Mouse (Mus musculus) adrenal gland, adult 18-20 months (tissue): ENCODE data around the gene Fn3k. TPM values are rescaled to one million over a fixed set of nuclear protein-coding genes. Genes with fewer than 3 reads are reported as not detected.

Experiments
- DNase-seq, 2 experiments: peaks; one replicate each; pipeline ENCODE4 v3.0.0; 2021 to 2022; ENCODE audit warnings: low spot score in 2 of 2
- microRNA-seq, 2 experiments: library from miRNA; unstranded; fragments of <30 nt; microRNA quantifications; one replicate each; pipeline ENCODE4 v1.2.0; 2021; ENCODE audit warnings: borderline number of aligned reads in 2 of 2
- total RNA-seq, 2 experiments: library from RNA; stranded (reverse); gene quantifications; 1 replicate in 1 of 2; 2 replicates in 1 of 2; pipeline ENCODE4 v1.2.3; 2021

Fn3k gene
- total RNA-seq, 2 experiments from 2014 or later = 9.5 to 15.8 TPM

DNA sequence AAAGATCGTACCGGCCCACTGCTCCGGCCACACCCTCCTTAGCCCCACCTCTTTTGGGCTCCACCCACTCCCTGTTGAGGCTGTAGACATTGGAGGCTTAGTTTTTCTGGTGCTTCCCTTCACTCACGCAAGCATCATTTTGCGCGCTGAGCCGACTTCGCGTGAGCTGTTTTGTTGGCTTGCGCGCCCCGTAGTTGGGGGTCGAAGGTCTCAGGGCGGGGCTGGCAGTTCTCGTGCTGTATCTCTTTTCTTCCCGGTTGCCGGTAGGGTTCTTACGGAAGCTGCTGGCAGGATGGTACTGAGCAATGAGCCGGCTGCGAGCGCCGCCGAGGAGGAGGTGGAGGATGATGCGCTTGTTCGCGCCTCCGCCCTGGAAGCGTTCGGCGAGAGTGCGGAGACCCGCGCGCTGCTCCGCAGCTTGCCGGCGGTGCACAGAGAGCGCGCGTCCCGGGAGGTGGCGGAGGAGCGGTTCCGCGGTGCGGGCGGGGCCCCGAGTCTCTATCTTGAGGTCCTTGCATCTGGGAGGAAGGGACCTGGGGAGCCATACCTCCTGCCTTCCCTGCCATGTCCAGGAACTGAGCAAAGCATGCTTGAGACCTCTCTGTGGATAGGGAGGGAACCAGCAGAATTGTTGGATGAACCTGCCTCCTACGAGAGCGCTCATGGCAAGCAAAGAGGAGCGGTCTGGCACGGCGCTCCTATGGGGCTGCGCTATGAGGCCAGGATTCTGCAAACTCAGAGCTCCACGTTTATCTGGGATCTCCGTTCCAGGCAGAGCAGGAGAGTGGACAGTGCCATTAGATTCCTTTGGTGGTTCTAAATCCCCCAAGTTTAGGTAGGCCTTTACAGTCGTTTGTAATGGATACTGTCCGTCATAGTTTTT is 17.3 kb downstream of the Fn3k start, which contains the start of gene Tbcd:
Tbcd (plus strand) TSS at position 197 of the 883 bp plus-strand sequence.
- peak; percentile 97 to 98 for DNase-seq

DNA sequence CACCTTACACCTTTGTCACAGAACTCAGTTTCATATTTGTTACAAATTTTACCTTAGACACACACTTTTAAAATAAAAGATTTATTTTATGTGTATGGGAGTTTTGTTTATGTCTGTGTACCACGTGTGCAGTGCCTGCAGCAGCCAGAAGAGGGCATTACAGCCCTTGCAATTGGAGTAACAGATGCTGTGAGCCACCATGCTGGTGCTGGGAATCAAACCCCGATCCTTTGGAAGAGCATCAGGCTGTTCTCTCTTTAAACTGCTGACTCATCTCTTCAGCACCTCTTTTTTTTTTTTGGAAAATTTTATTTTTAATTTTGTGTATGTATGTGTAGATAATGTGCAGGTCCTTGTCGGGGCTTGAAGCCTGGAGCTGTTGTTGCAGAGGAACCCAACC is 23.2 kb downstream of the Fn3k start:
- no peak for DNase-seq

GRCm38 (mm10) chr11:121467408-121467807 is 32.7 kb downstream of the Fn3k start:
- no peak for DNase-seq

GRCm38 (mm10) chr11:121474831-121475230 is 40.1 kb downstream of the Fn3k start:
- no peak for DNase-seq

DNA sequence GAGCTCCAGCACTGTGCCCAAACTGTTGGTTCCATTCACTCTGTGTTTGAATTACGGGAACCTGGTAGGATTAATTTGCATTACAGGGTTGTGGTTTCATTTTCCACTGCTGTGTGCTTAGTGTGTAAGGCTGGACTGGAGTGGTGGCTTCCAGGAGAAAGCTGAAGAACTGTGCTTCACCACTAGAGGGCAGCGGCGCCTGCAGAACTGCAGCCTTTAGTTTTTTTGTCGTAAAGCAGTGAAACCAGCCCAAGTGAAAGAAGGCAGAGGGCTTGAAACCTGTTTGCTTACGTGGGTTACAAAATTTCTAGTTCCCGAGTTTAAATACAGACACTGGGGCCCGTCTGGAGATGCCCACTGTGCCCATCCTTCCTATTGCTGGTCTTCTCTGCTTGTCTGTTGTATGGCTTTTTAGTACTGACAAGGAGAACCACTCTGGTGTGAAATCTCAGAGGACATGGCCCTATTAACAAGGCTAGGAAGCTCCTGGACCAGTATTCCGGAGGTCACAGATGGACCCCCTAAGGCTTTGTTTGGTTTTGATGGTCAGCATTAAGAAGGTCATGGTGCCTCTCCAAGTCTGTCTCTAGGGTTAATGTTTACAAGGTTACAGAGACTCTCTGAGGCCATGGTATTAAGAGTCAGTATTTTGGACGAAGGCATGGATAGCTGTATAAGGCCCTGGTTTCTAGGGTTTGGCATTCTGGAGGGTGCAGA is 41.1 kb downstream of the Fn3k start:
- peak; percentile 71 to 77 for DNase-seq

GRCm38 (mm10) chr11:121479476-121480203 is 44.9 kb downstream of the Fn3k start:
- no peak for DNase-seq

- no peak for DNase-seq
Observed at GRCm38 (mm10) chr11:121481129-121481528, 46.4 kb downstream of the Fn3k start.

GRCm38 (mm10) chr11:121485882-121486281 is 51.2 kb downstream of the Fn3k start:
- no peak for DNase-seq

GRCm38 (mm10) chr11:121490651-121491050 is 55.9 kb downstream of the Fn3k start:
- DNase-seq = no peak

Small RNA genes lying within 50 kb of the gene (microRNA-seq; reads per million reads assigned to microRNA genes)
- gene Mir7236 = 0 reads per million in 2 experiments

Other genes starting within 250 kb of the Fn3k start
- 10 to 100 TPM in 1 of 2 experiments, 1 to 10 TPM in 1; 9.0 to 10.1 TPM for gene Hexdc, start 230.5 kb upstream of the Fn3k start, total RNA-seq
- gene Ogfod3, start 230.2 kb upstream of the Fn3k start, total RNA-seq = 10 to 100 TPM; 24.1 to 27.0 TPM
- gene Cybc1, start 205.6 kb upstream of the Fn3k start, total RNA-seq = 10 to 100 TPM; 21.7 to 25.2 TPM
- 10 to 100 TPM; 14.4 to 15.2 TPM for gene Narf, start 197.7 kb upstream of the Fn3k start, total RNA-seq
- 10 to 100 TPM; 41.6 to 45.5 TPM for gene Foxk2, start 174.9 kb upstream of the Fn3k start, total RNA-seq
- gene Wdr45b, start 80.5 kb upstream of the Fn3k start, total RNA-seq = 10 to 100 TPM; 58.3 to 60.6 TPM
- 1 to 10 TPM; 5.4 to 6.0 TPM for gene Rab40b, start 46.7 kb upstream of the Fn3k start, total RNA-seq
- 10 to 100 TPM; 17.3 to 21.8 TPM for gene Fn3krp, start 13.5 kb upstream of the Fn3k start, total RNA-seq
- gene Tbcd, start 17.0 kb downstream of the Fn3k start, total RNA-seq = 10 to 100 TPM; 27.9 to 36.7 TPM
- gene Zfp750, start 84.4 kb downstream of the Fn3k start, total RNA-seq = 1 to 10 TPM in 1 of 2 experiments, not detected in 1; 1.0 TPM
- gene B3gntl1, start 238.2 kb downstream of the Fn3k start, total RNA-seq = 1 to 10 TPM; 4.9 to 7.1 TPM